Mouse (Mus musculus) MEL-GATA-1-ER (cell line): Measurements from ENCODE around the gene Txlnb.
"Not testable (repeated sequence)": the region's sequence is repeated elsewhere in the genome, so short reads cannot be mapped to it uniquely, and the experiment has no call there.

Experiments used
- DNase-seq: peaks from one replicate; pipeline ENCODE4 v3.0.0-alpha.2; 2012; ENCODE audit warnings: low read depth; ENCODE audit errors: extremely low read depth

The Txlnb gene

GRCm38 (mm10) chr10:17820422-17820821, 24.4 kb downstream of the Txlnb start:
- not testable (repeated sequence) for DNase-seq

GRCm38 (mm10) chr10:17827391-17827790, 31.4 kb downstream of the Txlnb start:
- no peak for DNase-seq

- DNase-seq = no peak
Measured at GRCm38 (mm10) chr10:17829205-17829604, 33.2 kb downstream of the Txlnb start.

- no peak for DNase-seq
Measured at GRCm38 (mm10) chr10:17831041-17831440, 35.0 kb downstream of the Txlnb start.

- no peak for DNase-seq
Measured at GRCm38 (mm10) chr10:17835031-17835430, 39.0 kb downstream of the Txlnb start.

GRCm38 (mm10) chr10:17836275-17836674, 40.2 kb downstream of the Txlnb start:
- DNase-seq = no peak

GRCm38 (mm10) chr10:17842030-17842429, 46.0 kb downstream of the Txlnb start:
- no peak for DNase-seq

GRCm38 (mm10) chr10:17844781-17845537, 48.9 kb downstream of the Txlnb start:
- no peak for DNase-seq

GRCm38 (mm10) chr10:17857647-17858261, 61.7 kb downstream of the Txlnb start:
- DNase-seq = no peak

- DNase-seq = no peak
Measured at GRCm38 (mm10) chr10:17860701-17861480, 64.9 kb downstream of the Txlnb start.

GRCm38 (mm10) chr10:17869822-17870662, 74.0 kb downstream of the Txlnb start:
- DNase-seq = peak; percentile 2

- DNase-seq = no peak
Measured at GRCm38 (mm10) chr10:17878002-17878919, 82.2 kb downstream of the Txlnb start.

- no peak for DNase-seq
Measured at GRCm38 (mm10) chr10:17880038-17880437, 84.0 kb downstream of the Txlnb start.

GRCm38 (mm10) chr10:17880724-17881123, 84.7 kb downstream of the Txlnb start:
- no peak for DNase-seq
